Mouse (Mus musculus) myocyte (in vitro differentiated cells): ENCODE measurements around the gene Nod1.

Source experiments
- CEBPB ChIP-seq: IDR thresholded peaks from 2 replicates; pipeline ENCODE4 v1.6.1; 2011; ENCODE audit warnings: mild to moderate bottlenecking, moderate library complexity; ENCODE audit not compliant: poor library complexity, insufficient read depth, severe bottlenecking
- E2F4 ChIP-seq: IDR thresholded peaks from one replicate; pipeline ENCODE4 v1.6.1; 2011; ENCODE audit warnings: mild to moderate bottlenecking, control low read depth, moderate library complexity; ENCODE audit not compliant: insufficient read depth
- MYOG ChIP-seq, 3 experiments: IDR thresholded peaks; one replicate each; pipeline ENCODE4 v1.6.1; 2011; ENCODE audit warnings: control low read depth in 2 of 3, low read depth in 2 of 3, mild to moderate bottlenecking in 2 of 3; ENCODE audit not compliant: insufficient read length in 2 of 3, control insufficient read depth in 1 of 3, insufficient read depth in 1 of 3
- POLR2A ChIP-seq: IDR thresholded peaks from one replicate; pipeline ENCODE4 v1.6.1; 2011; ENCODE audit warnings: low read depth, mild to moderate bottlenecking, control low read depth, moderate library complexity; ENCODE audit not compliant: insufficient read length
- POLR2AphosphoS2 ChIP-seq: IDR thresholded peaks from one replicate; pipeline ENCODE4 v1.6.1; 2011; ENCODE audit warnings: low read depth, control low read depth; ENCODE audit not compliant: insufficient read length
- REST ChIP-seq: IDR thresholded peaks from one replicate; pipeline ENCODE4 v1.6.1; 2011; ENCODE audit warnings: mild to moderate bottlenecking, control low read depth, moderate library complexity; ENCODE audit not compliant: insufficient read depth, insufficient read length
- SRF ChIP-seq: IDR thresholded peaks from one replicate; pipeline ENCODE4 v1.6.1; 2011; ENCODE audit warnings: low read depth; ENCODE audit not compliant: control insufficient read depth, insufficient read length
- TCF12 ChIP-seq: IDR thresholded peaks from one replicate; pipeline ENCODE4 v1.6.1; 2011; ENCODE audit warnings: mild to moderate bottlenecking, control low read depth; ENCODE audit not compliant: poor library complexity, insufficient read depth, severe bottlenecking
- USF1 ChIP-seq: IDR thresholded peaks from one replicate; pipeline ENCODE4 v1.6.1; 2011; ENCODE audit warnings: low read depth, mild to moderate bottlenecking, control low read depth, moderate library complexity

- TF ChIP-seq CEBPB (no peak), POLR2AphosphoS2 (no peak), POLR2A (no peak), E2F4 (no peak), REST (no peak), USF1 (no peak), SRF (no peak), MYOG (IDR thresholded peaks at IDR 0.05; ENCODE audit: control insufficient read depth in 1 of 3, insufficient read depth in 1 of 3, insufficient read length in 2 of 3, low read depth in 2 of 3) (no peak), TCF12 (no peak)
Measured at GRCm38 (mm10) chr6:54914977-54915376, 57.4 kb downstream of the Nod1 start.
